Mouse (Mus musculus) thymus, adult 2 months (tissue): ENCODE results near the gene C3. TPM values are rescaled to one million over a fixed set of nuclear protein-coding genes. Genes with fewer than 3 reads are reported as not detected.

Experiments used
- DNase-seq: peaks from one replicate; pipeline ENCODE4 v3.0.0; 2021
- H3K27ac ChIP-seq: fragments of 200-500 bp; 2 replicates; pipeline ENCODE4 v1.5.1; 2012; ENCODE audit warnings: low read length, control low read depth; ENCODE audit not compliant: control insufficient read depth, insufficient read depth
- H3K27me3 ChIP-seq: fragments of 200-500 bp; 2 replicates; pipeline ENCODE4 v1.6.1; 2012; ENCODE audit warnings: mild to moderate bottlenecking, low read length, moderate library complexity, mixed read lengths; ENCODE audit not compliant: control insufficient read depth, insufficient read depth
- H3K36me3 ChIP-seq: fragments of 200-500 bp; 2 replicates; pipeline ENCODE4 v1.6.1; 2012; ENCODE audit warnings: mild to moderate bottlenecking, low read length, moderate library complexity; ENCODE audit not compliant: control insufficient read depth, insufficient read depth
- H3K4me1 ChIP-seq: fragments of 200-500 bp; replicated peaks from 2 replicates; pipeline ENCODE4 v1.6.1; 2012; ENCODE audit warnings: low read length; ENCODE audit not compliant: control insufficient read depth, insufficient read depth
- H3K4me3 ChIP-seq: fragments of 200-500 bp; 2 replicates; pipeline ENCODE4 v1.5.1; 2012; ENCODE audit warnings: mild to moderate bottlenecking, low read length, control low read depth, moderate library complexity; ENCODE audit not compliant: control insufficient read depth, insufficient read depth
- CTCF ChIP-seq: fragments of 200-500 bp; IDR thresholded peaks from 2 replicates; pipeline ENCODE4 v1.5.1; 2012; ENCODE audit warnings: mild to moderate bottlenecking, control low read depth, low read length, moderate library complexity, borderline replicate concordance; ENCODE audit not compliant: control insufficient read depth, poor library complexity, insufficient read depth; ENCODE audit errors: extremely low read depth
- POLR2A ChIP-seq: fragments of 200-500 bp; IDR thresholded peaks from 2 replicates; pipeline ENCODE4 v1.6.1; 2012; ENCODE audit warnings: mild to moderate bottlenecking, low read length, control low read depth, moderate library complexity; ENCODE audit not compliant: control insufficient read depth, poor library complexity, insufficient read depth; ENCODE audit errors: extremely low read depth
- WGBS: fragments of 180-500 bp; shearing (Covaris S2); methylation state at CpG from one replicate; pipeline ENCODE4 v1.1.7; 2018; 5-methylcytosine and 5-hydroxymethylcytosine counted together
- polyA plus RNA-seq: library from polyadenylated mRNA; depleted of rRNA; stranded (reverse); fragments of >200 nt; gene quantifications from 2 replicates; pipeline ENCODE4 v1.2.3, GENCODE M21; 2012; rRNA removed

C3 gene
- polyA plus RNA-seq, 1 experiment, result 152 TPM

DNA sequence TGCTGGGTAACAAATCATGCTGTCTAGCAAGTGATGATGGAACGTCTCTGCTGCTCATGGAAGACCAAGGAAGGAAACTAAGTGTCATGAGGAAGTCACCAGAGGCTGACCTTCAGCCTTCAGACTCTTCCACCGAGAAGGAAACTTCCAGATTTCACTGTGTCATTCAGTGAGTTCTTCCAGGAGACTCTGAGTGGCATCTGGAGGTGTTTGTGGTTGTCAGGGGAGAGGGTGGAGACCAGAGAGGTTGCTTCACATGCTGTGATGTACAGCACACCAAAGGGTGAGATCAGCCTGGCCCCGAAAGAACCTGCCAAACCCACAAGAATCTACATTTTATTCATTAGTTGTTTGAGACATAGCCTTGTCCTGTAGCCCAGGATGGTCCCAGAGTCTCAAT is 45.1 kb downstream of the C3 start:
- DNase-seq, result no peak
- H3K4me1 ChIP-seq, result no peaks in the 10 kb centered on the region
- WGBS, result 44% methylated on average over 3 of the region's 3 CpGs
- no peaks in the 10 kb centered on the region for H3K27me3 ChIP-seq
- H3K4me3 ChIP-seq, result no peak overlapping the region
- no peak overlapping the region for H3K27ac ChIP-seq
- no peaks in the 10 kb centered on the region for H3K36me3 ChIP-seq
- TF ChIP-seq POLR2A, result no peak
- TF ChIP-seq CTCF, result no peak

DNA sequence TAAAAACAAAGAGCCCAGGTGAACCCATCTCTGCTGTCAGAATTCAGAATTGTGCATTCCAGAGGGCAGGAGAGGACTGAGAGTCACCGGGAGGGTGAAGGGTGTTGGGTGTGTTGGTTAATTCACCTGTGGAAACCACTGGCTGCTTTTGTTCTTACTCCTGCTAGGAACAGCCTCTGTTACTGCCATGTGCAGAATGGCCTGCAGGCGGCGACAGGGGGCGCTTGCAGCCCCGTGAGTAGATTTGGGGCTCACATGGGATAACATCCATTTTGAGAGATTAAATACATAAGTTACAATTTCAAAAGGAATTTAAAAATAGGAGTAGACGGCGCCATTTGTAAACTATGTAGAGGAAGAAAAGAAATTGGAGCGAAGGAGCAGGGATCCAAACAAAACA is 47.6 kb downstream of the C3 start:
- Histone ChIP-seq H3K27me3 (no peaks in the 10 kb centered on the region), H3K4me3 (no peak overlapping the region), H3K36me3 (no peaks in the 10 kb centered on the region), H3K4me1 (no peaks in the 10 kb centered on the region), H3K27ac (no peak overlapping the region)
- WGBS, result 40% methylated on average over 8 of the region's 8 CpGs
- peak; percentile 76 for DNase-seq
- no peak for TF ChIP-seq POLR2A
- peak; percentile 86; the same call in 1 of the 2 replicates for TF ChIP-seq CTCF

DNA sequence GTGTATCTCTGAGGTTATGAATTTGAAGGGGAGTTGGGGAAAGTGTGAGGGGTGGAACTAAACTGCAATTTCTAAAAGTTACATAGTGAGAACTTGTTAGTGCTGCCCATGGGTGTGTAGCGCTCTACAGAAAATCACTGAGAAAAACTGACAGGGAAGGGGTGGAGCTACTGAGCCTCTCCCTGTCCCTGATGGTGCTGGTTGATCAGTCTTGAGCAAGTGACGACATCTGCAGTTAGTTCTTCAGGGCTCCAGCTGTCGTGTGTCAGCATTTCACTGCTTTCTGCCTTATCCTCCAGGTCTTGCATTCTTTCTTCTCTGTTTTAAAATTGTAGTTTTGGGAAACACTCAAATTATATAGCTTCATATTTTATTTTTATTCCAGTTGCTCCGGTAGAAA is 54.6 kb downstream of the C3 start:
- Histone ChIP-seq H3K4me1 (no peaks in the 10 kb centered on the region), H3K27ac (no peak overlapping the region), H3K27me3 (no peaks in the 10 kb centered on the region), H3K4me3 (no peak overlapping the region), H3K36me3 (no peaks in the 10 kb centered on the region)
- no peak for DNase-seq
- 83% methylated on average over 4 of the region's 4 CpGs for WGBS
- TF ChIP-seq CTCF (no peak), POLR2A (no peak)

DNA sequence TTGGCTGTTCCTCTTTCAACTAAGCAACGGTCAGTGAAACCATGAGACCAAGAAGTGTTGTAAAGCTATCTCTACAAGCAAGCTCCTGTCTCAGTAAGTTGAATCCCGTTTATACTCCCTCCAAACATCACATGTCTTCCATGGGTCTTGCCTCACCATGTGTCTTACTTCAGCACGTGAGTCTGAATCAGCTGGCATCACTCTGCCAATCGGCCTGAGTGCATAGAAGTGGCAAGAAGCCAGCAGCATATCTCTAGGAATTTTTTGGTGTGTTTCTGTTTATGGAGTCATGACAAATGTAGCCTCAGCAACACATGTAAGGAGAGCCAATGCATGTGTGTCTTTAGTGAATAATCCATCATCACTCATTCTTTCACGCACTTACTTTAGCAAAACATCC is 55.6 kb downstream of the C3 start:
- Histone ChIP-seq H3K4me3 (no peak overlapping the region), H3K36me3 (no peaks in the 10 kb centered on the region), H3K27me3 (no peaks in the 10 kb centered on the region), H3K4me1 (no peaks in the 10 kb centered on the region), H3K27ac (no peak overlapping the region)
- no peak for DNase-seq
- TF ChIP-seq CTCF (no peak), POLR2A (no peak)
- 90% methylated on average over 5 of the region's 5 CpGs for WGBS

DNA sequence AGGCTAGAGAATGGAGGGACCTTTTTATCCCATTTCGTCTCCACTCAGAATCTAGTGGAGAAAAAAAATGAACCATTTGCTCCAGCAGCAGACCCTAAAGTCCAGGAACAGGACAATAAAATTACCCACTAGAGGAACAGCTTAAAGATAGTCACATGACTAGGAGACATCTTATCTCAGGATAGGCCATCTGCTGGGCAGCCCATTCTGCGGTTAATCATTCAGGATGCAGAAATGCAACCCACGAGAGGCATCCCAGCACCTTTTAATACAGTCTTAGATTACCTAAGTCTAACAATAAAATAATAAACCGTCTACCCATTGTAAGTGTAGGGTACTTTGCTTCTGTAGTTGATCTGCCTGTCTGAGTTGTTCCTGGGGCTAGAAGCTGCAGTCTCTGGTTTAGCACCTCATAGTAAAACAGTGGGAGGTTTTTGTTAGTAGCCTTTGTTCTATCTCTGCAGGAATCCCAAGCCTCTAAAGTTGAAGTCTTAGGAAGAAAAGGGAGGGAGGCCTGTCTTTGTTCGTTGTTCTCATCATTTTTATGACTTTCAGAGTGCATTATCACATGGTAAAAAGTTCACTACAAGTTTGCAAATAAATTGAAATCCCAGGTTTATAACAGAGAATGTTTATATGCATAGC is 57.2 kb downstream of the C3 start:
- Histone ChIP-seq H3K27ac (no peak overlapping the region), H3K27me3 (no peaks in the 10 kb centered on the region), H3K4me3 (no peak overlapping the region), H3K4me1 (no peaks in the 10 kb centered on the region), H3K36me3 (no peaks in the 10 kb centered on the region)
- no peak for TF ChIP-seq CTCF
- no peak for TF ChIP-seq POLR2A
- DNase-seq, result no peak
- WGBS, result 84% methylated on average over 5 of the region's 5 CpGs

DNA sequence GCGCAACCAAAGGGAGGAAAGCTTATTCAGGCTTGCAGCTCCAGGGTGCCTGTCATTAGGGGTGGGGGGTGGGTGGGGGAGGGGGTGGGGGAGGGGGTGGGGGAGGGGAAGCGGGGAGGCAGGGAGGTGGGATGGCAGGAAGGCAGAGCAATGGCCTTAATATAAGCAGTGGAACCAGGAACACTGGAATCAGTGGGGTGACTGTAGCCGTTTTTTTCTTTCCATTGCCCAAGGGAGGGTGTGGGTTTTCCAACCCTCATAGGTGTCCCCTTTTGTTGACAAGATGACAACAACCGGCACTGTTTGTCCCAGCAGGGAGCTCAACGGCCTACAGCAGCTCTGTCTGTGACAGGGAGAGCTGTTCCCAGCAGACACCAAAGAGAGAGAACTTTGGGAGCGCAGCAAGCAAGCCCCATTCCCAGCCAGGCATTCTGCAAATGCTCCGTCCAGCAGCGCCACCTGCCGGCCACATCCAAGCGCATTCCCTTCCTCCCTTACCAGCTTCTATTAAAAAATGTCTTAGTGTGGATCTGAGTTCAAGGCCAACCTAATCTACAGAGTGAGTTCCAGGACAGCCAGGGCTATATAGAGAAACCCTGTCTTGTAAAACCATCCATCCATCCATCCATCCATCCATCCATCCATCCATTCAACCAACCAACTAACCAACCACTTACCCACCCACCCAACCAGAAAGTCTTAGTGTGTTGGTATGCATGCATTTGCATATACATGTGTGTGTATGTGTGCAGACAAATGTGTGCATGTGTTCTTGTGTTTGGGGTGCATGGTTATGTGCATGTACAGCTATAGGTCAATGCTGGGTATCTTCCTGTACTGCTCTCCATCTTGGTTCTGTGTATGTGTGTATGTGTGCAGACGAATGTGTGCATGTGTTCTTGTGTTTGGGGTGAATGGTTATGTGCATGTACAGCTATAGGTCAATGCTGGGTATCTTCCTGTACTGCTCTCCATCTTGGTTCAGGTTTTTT is 60.8 kb downstream of the C3 start:
- Histone ChIP-seq H3K4me1 (no peaks in the 10 kb centered on the region), H3K27ac (no peak overlapping the region), H3K36me3 (no peaks in the 10 kb centered on the region), H3K4me3 (no peak overlapping the region), H3K27me3 (no peaks in the 10 kb centered on the region)
- DNase-seq, result peak; percentile 84
- WGBS, result 25% methylated on average over 11 of the region's 11 CpGs
- TF ChIP-seq CTCF (peak; percentile 84; the same call in 1 of the 2 replicates), POLR2A (no peak)

Other genes starting within 250 kb of the C3 start
- gene Acer1, start 246.0 kb downstream of the C3 start, polyA plus RNA-seq, result 0.14 and 0.32 TPM in 2 replicates
- 131 and 144 TPM in 2 replicates for gene Clpp, start 237.8 kb downstream of the C3 start, polyA plus RNA-seq
- 26.7 and 32.2 TPM in 2 replicates for gene Alkbh7, start 230.8 kb downstream of the C3 start, polyA plus RNA-seq
- not detected in 2 replicates for gene Pspn, start 228.1 kb downstream of the C3 start, polyA plus RNA-seq
- gene Gtf2f1, start 216.8 kb downstream of the C3 start, polyA plus RNA-seq, result 40.8 and 42.9 TPM in 2 replicates
- 0.08 TPM in 1 of 2 replicates, not detected in the other for gene Gm17949, start 216.7 kb downstream of the C3 start, polyA plus RNA-seq
- gene Khsrp, start 196.6 kb downstream of the C3 start, polyA plus RNA-seq, result 229 and 259 TPM in 2 replicates
- 0.22 and 0.38 TPM in 2 replicates for gene Slc25a41, start 186.5 kb downstream of the C3 start, polyA plus RNA-seq
- 3.4 and 5.9 TPM in 2 replicates for gene Crb3, start 169.0 kb downstream of the C3 start, polyA plus RNA-seq
- 76.5 and 93.2 TPM in 2 replicates for gene Slc25a23, start 168.3 kb downstream of the C3 start, polyA plus RNA-seq
- gene Dennd1c, start 149.6 kb downstream of the C3 start, polyA plus RNA-seq, result 176 and 196 TPM in 2 replicates
- gene Tubb4a, start 140.4 kb downstream of the C3 start, polyA plus RNA-seq, result 5.5 and 5.7 TPM in 2 replicates
- gene Tnfsf9, start 122.8 kb downstream of the C3 start, polyA plus RNA-seq, result 10.2 and 12.3 TPM in 2 replicates
- 10.5 and 11.0 TPM in 2 replicates for gene Cd70, start 78.4 kb downstream of the C3 start, polyA plus RNA-seq
- gene Tnfsf14, start 34.0 kb downstream of the C3 start, polyA plus RNA-seq, result 6.5 and 6.7 TPM in 2 replicates
- gene Gpr108, start 20.3 kb upstream of the C3 start, polyA plus RNA-seq, result 62.4 and 63.9 TPM in 2 replicates
- 10.6 and 14.8 TPM in 2 replicates for gene Trip10, start 21.3 kb upstream of the C3 start, polyA plus RNA-seq
- gene Vav1, start 51.0 kb upstream of the C3 start, polyA plus RNA-seq, result 131 and 137 TPM in 2 replicates
- gene Adgre1, start 130.6 kb upstream of the C3 start, polyA plus RNA-seq, result 20.5 and 20.8 TPM in 2 replicates